Mouse (Mus musculus): ENCODE data around the gene A530016L24Rik. TPM values are rescaled to one million over a fixed set of nuclear protein-coding genes. Genes with fewer than 3 reads are reported as not detected.

A530016L24Rik gene
- polyA plus RNA-seq, 1 experiment from 2014 or later: 0.09 TPM

DNA sequence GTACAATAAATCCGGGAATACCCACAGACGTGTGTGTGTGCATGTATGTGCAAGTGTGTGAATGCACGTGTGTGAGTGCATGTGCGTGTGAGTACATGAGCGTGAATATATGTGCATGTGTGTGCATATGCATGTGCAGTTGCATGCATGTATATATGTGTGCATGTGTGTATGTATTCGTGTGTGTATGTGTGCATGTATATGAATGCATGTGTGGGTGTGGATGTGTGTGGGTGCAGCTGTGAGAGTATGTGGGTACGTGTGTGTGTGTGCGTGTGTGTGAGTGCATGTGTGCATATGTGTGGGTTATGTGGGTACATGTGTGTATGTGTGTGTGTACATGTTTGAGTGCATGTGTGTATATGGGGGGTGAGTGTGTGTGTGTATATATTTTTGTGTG is 56.9 kb downstream of the A530016L24Rik start:
- DNase-seq (ENCODE audit: low spot score): no peak

DNA sequence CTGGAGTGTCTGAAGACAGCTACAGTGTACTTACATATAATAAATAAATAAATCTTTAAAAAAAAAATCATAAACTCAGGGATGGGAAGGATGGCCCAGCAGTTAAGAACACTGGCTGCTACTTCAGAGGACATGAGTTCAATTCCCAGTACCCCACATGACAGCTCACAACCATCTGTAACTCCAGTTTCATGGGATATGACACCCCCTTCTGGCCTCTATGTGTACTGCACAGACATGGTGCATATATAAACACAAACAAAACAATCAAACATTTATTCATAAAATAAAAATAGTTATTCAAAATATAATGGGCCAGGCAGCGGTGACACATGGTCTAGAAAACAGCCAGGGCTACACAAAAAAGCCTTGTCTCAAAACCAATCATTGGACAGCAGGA is 60.0 kb downstream of the A530016L24Rik start:
- no peak for DNase-seq (ENCODE audit: low spot score)

Other genes with a start within 250 kb of the A530016L24Rik start
- 0.08 and 0.18 TPM in 2 replicates for gene Tmem179, start 27.3 kb downstream of the A530016L24Rik start, polyA plus RNA-seq (2015; fragmentation: Nextera tagmentation; extraction: Ambion mirVana)
- 2.2 and 3.1 TPM in 2 replicates for gene Inf2, start 99.3 kb downstream of the A530016L24Rik start, polyA plus RNA-seq (2015; fragmentation: Nextera tagmentation; extraction: Ambion mirVana)
- gene Adssl1, start 130.6 kb downstream of the A530016L24Rik start, polyA plus RNA-seq (2015; fragmentation: Nextera tagmentation; extraction: Ambion mirVana): 10.1 and 10.6 TPM in 2 replicates
- gene Siva1, start 155.2 kb downstream of the A530016L24Rik start, polyA plus RNA-seq (2015; fragmentation: Nextera tagmentation; extraction: Ambion mirVana): 174 and 203 TPM in 2 replicates
- gene Akt1, start 185.4 kb downstream of the A530016L24Rik start, polyA plus RNA-seq (2015; fragmentation: Nextera tagmentation; extraction: Ambion mirVana): 60.8 and 80.4 TPM in 2 replicates
- 2.6 and 2.8 TPM in 2 replicates for gene Zbtb42, start 189.4 kb downstream of the A530016L24Rik start, polyA plus RNA-seq (2015; fragmentation: Nextera tagmentation; extraction: Ambion mirVana)
- 4.3 and 4.9 TPM in 2 replicates for gene Cep170b, start 231.0 kb downstream of the A530016L24Rik start, polyA plus RNA-seq (2015; fragmentation: Nextera tagmentation; extraction: Ambion mirVana)

Data from thymus, postnatal 0 days (tissue).